Mouse (Mus musculus) spleen, postnatal 10 days (tissue): ENCODE measurements around the gene Ap1ar.

ENCODE experiments used
- DNase-seq, 2 experiments: peaks; one replicate each; pipeline ENCODE4 v3.0.0; 2021 to 2022; ENCODE audit warnings: low spot score in 2 of 2

The Ap1ar gene

DNA sequence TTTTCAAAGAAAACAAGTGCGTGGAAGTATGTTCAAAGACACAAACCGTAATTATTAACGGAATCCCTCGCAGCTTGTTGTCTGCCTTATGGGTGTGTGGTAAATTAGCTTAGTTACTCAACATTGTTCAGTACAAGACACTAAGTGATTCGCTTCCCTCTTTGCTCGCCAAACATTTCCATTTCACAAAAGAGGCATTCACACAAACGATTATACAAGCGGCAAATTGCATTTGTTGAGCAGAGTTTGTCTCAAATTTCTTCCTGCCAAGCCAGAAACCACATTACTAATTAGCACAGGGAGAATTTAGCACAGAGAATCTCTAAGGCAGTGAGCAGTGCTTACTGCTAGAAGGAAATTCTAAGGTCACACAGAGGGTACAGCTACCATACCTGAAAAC is 4.6 kb upstream of the Ap1ar start:
- DNase-seq = no peak

GRCm38 (mm10) chr3:127837972-127838644 is 785 bp upstream of the Ap1ar start:
- no peak for DNase-seq

DNA sequence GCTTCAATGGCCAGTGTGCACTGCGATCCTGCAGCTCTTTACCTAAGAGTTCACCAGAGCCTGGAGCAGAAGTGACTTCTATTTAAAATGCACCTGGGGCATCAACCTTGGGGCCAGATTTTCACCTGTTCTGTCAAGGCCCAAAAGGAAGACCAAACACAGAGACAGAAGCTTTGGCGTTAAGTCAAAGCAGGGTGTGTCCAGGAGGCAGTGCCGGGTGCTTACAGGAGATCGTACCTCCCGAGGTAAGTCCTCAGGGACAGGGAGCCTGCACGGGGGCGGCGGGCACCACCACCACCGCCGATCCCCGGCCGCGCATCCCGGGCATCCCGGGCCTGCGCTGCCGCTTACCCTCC is 547 bp downstream of the Ap1ar start:
- DNase-seq = no peak

- no peak for DNase-seq
Observed at GRCm38 (mm10) chr3:127835594-127835993, 1.7 kb downstream of the Ap1ar start.

DNA sequence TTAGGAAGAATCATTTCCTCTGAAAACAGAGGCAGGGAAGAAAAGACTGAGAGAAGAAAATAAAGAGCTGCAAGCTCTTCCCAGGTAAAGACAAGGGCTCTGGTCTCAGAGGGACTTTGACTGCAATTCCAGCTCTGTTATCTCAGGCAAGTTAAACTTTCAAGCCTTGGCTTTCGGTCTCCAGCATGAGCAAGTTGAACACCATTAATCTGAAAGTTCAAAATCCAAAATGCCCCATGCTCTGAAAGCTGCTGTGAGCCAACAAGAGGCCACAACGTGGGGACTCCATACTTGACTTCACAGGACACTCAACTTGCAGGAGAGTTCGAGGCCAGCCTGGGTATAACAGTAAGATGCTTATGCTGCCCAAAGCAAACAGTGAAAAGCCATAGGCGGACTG is 3.3 kb downstream of the Ap1ar start:
- no peak for DNase-seq

DNA sequence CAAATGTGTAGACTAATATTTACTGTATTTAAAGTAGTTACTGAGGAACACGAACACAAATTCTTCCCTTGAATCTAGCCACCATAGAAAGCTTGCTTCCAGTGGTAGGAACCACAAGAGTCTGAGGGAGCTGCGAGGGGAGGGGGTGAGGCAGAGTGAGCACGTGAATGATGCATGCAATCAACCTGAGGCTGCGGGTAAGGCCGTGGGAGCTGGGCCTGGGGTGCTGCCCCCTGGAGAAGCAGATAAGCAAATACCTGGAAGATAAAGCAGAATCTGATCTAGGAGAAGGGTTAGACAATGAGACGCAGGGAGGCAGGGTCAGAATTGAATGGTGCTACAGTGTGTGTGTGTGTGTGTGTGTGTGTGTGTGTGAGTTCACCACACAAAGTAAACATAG is 6.2 kb downstream of the Ap1ar start:
- no peak for DNase-seq

DNA sequence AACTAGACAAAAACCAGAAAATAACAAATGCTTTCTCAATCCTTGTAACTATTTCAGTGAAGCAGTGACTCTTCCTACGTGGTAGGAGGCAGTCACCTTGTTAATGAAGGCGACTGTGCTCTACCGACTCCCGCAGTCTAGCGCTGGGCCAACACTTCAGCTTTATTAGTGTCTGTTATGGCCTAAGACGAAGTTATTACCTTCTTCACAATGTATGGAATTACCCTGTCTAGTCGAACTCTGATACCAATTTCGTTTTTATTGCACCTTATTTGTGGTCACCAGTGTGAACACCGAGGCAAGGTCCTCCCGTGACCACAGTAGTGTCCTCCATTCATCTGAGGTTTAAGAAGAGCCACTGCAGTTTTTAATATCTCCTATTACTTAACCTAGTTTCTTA is 7.1 kb downstream of the Ap1ar start:
- DNase-seq = no peak

- DNase-seq = no peak
Observed at GRCm38 (mm10) chr3:127827123-127827522, 10.2 kb downstream of the Ap1ar start.

DNA sequence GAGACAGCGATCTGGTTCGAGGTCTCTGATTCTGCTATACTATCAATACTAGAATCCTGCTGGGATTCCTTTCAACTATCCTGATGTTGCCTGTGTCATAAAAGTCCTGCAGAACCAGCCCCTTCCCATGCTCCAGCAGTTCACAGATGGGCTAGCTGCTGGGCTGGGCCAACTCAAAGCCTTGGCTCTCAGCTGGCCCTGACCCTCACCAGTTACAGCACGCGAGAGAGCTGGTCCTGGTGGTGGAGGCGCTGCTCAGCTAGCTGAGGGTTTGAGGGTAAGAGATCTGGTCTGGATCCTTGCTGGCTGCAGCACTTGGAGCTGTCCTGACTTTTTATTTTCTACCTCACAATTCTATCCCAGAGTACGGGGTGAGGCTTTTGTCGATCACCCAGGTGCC is 10.8 kb downstream of the Ap1ar start:
- DNase-seq = no peak

DNA sequence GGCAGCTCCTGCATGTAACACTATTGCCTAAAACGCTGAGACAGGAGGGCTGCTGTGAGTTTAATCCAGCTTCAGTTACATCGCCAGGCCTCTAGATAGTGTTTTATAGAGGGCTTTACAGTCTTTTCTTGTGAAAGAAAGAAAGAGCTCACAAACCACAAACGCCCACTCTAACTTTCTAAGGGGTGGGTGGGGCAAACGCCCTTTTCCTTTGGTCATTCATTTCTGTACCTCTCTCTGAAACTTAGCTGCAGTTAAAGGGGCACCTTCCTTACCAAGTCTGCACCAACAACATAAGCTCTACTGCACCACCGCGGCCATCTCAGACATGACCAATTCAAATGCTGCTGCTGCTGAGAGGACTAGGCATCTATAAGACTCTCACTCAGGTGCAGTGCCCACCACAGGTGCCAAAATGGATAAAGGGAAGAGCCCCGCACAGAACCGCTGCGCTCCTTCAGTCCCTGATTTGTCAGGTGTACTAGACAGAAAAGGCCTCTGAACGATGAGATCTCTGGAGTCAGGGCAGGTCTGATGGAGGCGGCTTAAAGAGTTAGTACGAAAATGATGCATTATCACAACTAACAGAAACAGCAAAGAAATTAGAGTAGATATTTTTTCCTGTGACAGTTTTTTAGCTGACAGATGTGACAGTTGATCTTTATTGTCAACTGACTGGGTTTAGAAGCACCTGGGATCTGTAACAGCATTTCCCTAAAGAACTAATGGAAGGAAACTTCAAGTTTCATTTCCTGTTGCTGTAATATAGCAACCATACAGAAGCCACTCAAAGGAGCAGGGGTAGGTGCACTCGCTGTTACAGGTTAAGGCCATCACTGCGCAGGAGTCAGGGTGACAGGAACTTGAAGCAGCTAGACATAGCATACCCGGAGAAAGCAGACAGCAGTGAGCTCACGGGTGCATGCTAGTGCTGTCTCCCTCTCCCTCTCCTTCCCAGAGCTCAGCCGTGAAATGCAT is 13.1 kb downstream of the Ap1ar start:
- DNase-seq = peak in 1 of 2 experiments; percentile 55

DNA sequence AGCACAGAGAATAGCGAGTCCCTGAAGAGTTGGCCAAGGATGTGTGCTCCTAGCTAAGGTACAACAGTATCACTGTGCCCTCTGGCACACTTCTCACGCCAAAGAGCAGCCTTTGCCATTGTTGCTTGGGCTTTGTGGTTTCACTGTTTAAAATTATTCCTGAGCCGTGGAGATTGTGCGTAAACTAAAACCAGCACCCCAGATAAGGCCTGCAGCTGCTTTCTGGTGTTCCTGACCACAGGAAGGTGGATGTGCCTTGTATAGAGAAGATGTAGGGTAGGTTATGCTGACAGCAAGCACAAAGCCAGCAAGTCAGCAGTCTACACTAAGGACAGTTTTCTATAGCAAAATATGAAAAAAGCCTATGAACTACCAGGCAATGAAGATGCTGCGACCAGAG is 16.1 kb downstream of the Ap1ar start:
- DNase-seq = no peak

DNA sequence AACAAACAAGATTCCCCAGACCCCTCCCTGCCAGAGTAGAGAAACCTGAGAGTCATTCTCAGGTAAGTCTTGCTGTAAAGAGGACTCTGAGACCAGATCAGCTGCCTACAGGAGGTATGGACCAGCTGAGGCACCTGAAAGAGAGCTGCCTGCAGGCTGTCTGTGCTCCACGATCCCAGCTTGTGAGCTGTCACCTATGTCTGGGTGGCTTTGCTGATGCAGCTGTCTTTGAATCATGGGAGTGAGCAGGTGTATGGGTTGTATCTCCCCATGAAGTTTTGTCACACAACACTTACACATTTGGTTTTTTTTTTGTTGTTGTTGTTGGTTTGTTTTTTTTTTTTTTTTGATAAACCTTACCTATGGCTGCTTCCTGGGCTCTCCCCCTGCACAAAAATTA is 16.9 kb downstream of the Ap1ar start:
- DNase-seq = no peak

GRCm38 (mm10) chr3:127818694-127819663 is 18.3 kb downstream of the Ap1ar start:
- DNase-seq = no peak

DNA sequence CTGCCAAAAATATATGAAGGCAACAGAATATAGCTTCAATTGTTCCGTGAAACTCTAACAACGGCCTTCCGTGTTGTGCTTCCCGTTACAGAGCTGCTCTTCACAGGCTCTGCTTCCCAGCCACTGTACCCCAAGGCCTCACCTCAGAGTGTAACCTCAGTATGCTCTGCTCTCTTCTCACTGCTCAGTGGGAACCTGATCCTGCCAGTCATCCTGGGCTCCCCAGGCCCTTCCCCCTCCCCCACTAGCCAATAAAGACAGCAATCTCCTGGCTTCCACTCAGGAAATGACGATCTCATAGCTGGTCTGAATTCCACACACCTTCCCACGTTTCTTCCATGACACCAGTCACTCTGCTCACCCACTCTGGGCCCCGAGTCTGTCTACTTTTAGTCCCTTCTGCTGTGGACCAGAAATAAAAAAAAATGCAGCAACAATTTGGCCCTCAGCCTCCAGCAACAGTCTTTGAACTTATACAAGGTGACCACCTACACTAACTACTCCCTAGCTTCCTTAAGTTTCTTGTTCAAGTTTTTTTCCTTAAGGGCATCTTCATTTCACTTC is 20.1 kb downstream of the Ap1ar start:
- DNase-seq = no peak

- DNase-seq = no peak
Observed at GRCm38 (mm10) chr3:127809103-127809502, 28.2 kb downstream of the Ap1ar start.

DNA sequence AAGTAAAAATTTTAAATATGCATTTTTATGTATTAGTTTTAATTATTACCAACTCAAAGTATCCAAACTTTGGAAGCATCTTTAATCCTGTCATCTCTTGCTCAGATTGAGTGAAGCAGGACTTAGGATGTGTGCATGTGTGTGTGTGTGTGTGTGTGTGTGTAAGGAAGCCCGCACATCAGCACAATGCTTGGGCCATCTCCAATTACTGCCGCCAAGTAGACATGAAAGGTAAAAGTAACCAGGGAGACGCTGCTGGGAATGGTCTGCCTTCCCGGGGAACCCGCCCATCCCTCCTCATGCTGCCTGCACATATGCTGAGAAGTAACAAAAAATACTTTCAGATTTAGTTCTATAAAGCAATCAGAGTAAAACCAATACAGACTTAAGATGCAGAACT is 29.5 kb downstream of the Ap1ar start:
- DNase-seq = no peak

GRCm38 (mm10) chr3:127805991-127806390 is 31.3 kb downstream of the Ap1ar start:
- no peak for DNase-seq

- no peak for DNase-seq
Observed at GRCm38 (mm10) chr3:127805071-127805470, 32.3 kb downstream of the Ap1ar start.

GRCm38 (mm10) chr3:127804439-127804838 is 32.9 kb downstream of the Ap1ar start:
- DNase-seq = no peak

GRCm38 (mm10) chr3:127802814-127803213 is 34.5 kb downstream of the Ap1ar start:
- DNase-seq = no peak

DNA sequence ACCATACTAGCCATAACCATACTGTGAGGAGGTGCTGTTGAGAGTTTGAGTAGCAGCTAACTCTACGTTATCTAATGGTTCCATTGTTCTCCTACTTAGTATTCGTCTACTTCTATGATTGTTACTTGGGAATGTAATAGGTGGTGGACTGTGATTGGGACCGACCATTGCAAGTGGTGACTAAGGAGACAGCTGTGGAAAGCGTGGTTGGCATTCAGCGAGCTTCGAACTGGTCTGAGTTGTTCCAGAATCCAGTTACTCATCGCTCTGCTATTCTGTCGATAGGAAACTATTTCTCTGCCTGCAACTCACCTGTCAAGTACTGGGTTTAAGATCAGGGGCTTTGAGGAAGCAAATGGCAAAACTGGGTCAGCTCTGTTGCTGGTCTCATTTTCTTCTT is 36.2 kb downstream of the Ap1ar start:
- DNase-seq = no peak

DNA sequence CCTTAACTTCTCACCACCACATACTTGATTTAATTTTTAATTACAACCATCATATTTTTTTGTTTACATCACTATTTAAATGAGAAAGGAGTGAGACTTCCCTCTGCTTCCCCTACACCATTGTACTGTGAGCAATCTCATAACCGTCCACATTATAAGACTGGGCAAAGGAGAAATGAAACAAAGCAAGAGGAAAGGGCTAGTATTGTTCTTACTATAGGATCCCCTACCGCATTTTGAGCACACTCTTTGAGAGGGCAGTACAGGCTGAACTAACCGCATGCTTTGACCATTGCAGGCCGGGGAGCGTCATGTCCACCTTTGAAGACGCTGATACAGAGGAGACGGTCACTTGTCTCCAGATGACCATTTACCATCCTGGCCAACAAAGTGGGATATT is 41.1 kb downstream of the Ap1ar start:
- DNase-seq = no peak
